Comparison of ENCODE assay signal across 13 mouse cellular contexts in genomic region chr5:35616943-35617342, GRCm38 (mm10). TPM values are rescaled to one million over a fixed set of nuclear protein-coding genes. Genes with fewer than 3 reads are reported as not detected.
A peak's percentile ranks its signal among the peaks of the same experiment; 100 is the strongest.
DNase-seq lines count a peak whose midpoint lies in the region; ATAC-seq and TF ChIP-seq lines count a peak whose summit lies in the region.
"Had no signal": no experiment of that assay in that cellular context is flagged by ENCODE, and none has a peak within 500 bp of the region (broad histone marks: within the 10 kb centered on the region; RNA-seq: fewer than 3 reads in every experiment).

No protein-coding gene starts in this region.

- H3K9me3 ChIP-seq in limb, embryonic 12.5 days: no peaks in the 10 kb centered on the region
- no peaks in the 10 kb centered on the region for H3K9me3 ChIP-seq in limb, embryonic 10.5 days (replicated peaks)
- H3K9me3 ChIP-seq in embryonic facial prominence, embryonic 12.5 days: no peaks in the 10 kb centered on the region
- H3K9me3 ChIP-seq: neural tube, embryonic 13.5 days had no signal

- no peak overlapping the region for H3K9ac ChIP-seq in limb, embryonic 12.5 days (replicated peaks)
- no peak overlapping the region for H3K9ac ChIP-seq in embryonic facial prominence, embryonic 12.5 days
- H3K9ac ChIP-seq: neural tube, embryonic 13.5 days had no signal

- no peak for TF ChIP-seq CTCF in olfactory bulb, adult 2 months (IDR thresholded peaks at IDR 0.05; ENCODE audit: insufficient read depth, low read depth, low read length)

- no peak overlapping the region for H3K4me3 ChIP-seq in limb, embryonic 12.5 days (replicated peaks)
- no peak overlapping the region for H3K4me3 ChIP-seq in limb, embryonic 10.5 days
- no peak overlapping the region for H3K4me3 ChIP-seq in embryonic facial prominence, embryonic 12.5 days
- no peak overlapping the region for H3K4me3 ChIP-seq in olfactory bulb, adult 2 months (ENCODE audit: insufficient read depth, low read depth, low read length)
- H3K4me3 ChIP-seq: neural tube, embryonic 13.5 days had no signal

- ATAC-seq in limb, embryonic 12.5 days (ENCODE audit: insufficient number of reproducible peaks, insufficient read depth, low FRiP score, low TSS enrichment, low read depth): no peak
- no peak; the same call in 1 of the 2 replicates for ATAC-seq in embryonic facial prominence, embryonic 12.5 days (ENCODE audit: insufficient number of reproducible peaks, insufficient read depth, low FRiP score, low TSS enrichment)
- ATAC-seq: forebrain, embryonic 14.5 days had no signal

- no peak for TF ChIP-seq POLR2A in olfactory bulb, adult 2 months (IDR thresholded peaks at IDR 0.05; ENCODE audit: insufficient read depth, low read depth, low read length)

- no peaks in the 10 kb centered on the region for H3K27me3 ChIP-seq in limb, embryonic 12.5 days
- H3K27me3 ChIP-seq in limb, embryonic 10.5 days (ENCODE audit: low read depth, poor library complexity, severe bottlenecking): no peaks in the 10 kb centered on the region
- H3K27me3 ChIP-seq in embryonic facial prominence, embryonic 12.5 days: no peaks in the 10 kb centered on the region
- H3K27me3 ChIP-seq: neural tube, embryonic 13.5 days had no signal

- no peak overlapping the region for H3K4me2 ChIP-seq in limb, embryonic 12.5 days
- no peak overlapping the region for H3K4me2 ChIP-seq in embryonic facial prominence, embryonic 12.5 days (replicated peaks)
- H3K4me2 ChIP-seq: neural tube, embryonic 13.5 days had no signal

- peak overlapping the region; percentile 72 for H3K27ac ChIP-seq in limb, embryonic 12.5 days
- H3K27ac ChIP-seq in limb, embryonic 10.5 days: no peak overlapping the region
- peak overlapping the region; percentile 42 for H3K27ac ChIP-seq in embryonic facial prominence, embryonic 12.5 days
- 0 out of 2 replicates have a peak overlapping the region, but pooled peaks have one; percentile 5 for H3K27ac ChIP-seq in olfactory bulb, adult 2 months (ENCODE audit: insufficient read depth, low read depth, low read length)
- H3K27ac ChIP-seq: neural tube, embryonic 13.5 days had no signal

- H3K36me3 ChIP-seq in limb, embryonic 12.5 days: no peaks in the 10 kb centered on the region
- H3K36me3 ChIP-seq in limb, embryonic 10.5 days: no peaks in the 10 kb centered on the region
- no peaks in the 10 kb centered on the region for H3K36me3 ChIP-seq in embryonic facial prominence, embryonic 12.5 days

- no peak for DNase-seq in limb, embryonic 10.5 days (ENCODE audit: low spot score)
- DNase-seq in brain, adult 2 months (ENCODE audit: low read depth, low spot score): peak; percentile 66
- DNase-seq in testis, postnatal 14 days (ENCODE audit: low spot score): no peak
- no peak for DNase-seq in spleen, postnatal 14 days (ENCODE audit: low spot score in 2 of 2)
- DNase-seq: adrenal gland, postnatal 36 days; cerebellum, adult 9-11 months; left cerebral cortex, postnatal 4 days; thymus, postnatal 25 days had no signal

- WGBS in limb, embryonic 12.5 days: 48% methylated on average over 5 of the region's 5 CpGs
- 56% methylated on average over 5 of the region's 5 CpGs for WGBS in limb, embryonic 10.5 days
- WGBS in embryonic facial prominence, embryonic 12.5 days: 47% methylated on average over 5 of the region's 5 CpGs
- WGBS in olfactory bulb, adult 2 months: 25% methylated on average over 5 of the region's 5 CpGs

- peaks cover 28% of the 10 kb centered on the region for H3K4me1 ChIP-seq in limb, embryonic 12.5 days (replicated peaks)
- H3K4me1 ChIP-seq in limb, embryonic 10.5 days: peaks cover 15% of the 10 kb centered on the region
- H3K4me1 ChIP-seq in embryonic facial prominence, embryonic 12.5 days: peaks cover 20% of the 10 kb centered on the region
- H3K4me1 ChIP-seq in olfactory bulb, adult 2 months (ENCODE audit: control insufficient read depth, insufficient read depth, low read length): peaks cover 15% of the 10 kb centered on the region

RNA-seq across cellular contexts. Expression of gene Acox3, which starts 34.1 kb away (rescaled TPM):
- polyA plus RNA-seq in limb, embryonic 12.5 days (2016; fragmentation: Nextera tagmentation; extraction: Ambion mirVana): 11.4 and 14.5 TPM in 2 replicates
- polyA plus RNA-seq in limb, embryonic 10.5 days (2016; fragmentation: Nextera tagmentation; extraction: Ambion mirVana): 7.3 and 11.5 TPM in 2 replicates
- polyA plus RNA-seq in embryonic facial prominence, embryonic 12.5 days (2016; fragmentation: Nextera tagmentation; extraction: Ambion mirVana): 12.5 and 13.4 TPM in 2 replicates
- not detected in 2 replicates for polyA plus RNA-seq in olfactory bulb, adult 2 months (2012; ENCODE audit: insufficient read depth, insufficient read length, low replicate concordance, missing spikeins)

RNA-seq across cellular contexts. Expression of gene Trmt44, which starts 42.1 kb away (rescaled TPM):
- 9.5 and 10.0 TPM in 2 replicates for polyA plus RNA-seq in limb, embryonic 12.5 days (2016; fragmentation: Nextera tagmentation; extraction: Ambion mirVana)
- 10.1 and 10.6 TPM in 2 replicates for polyA plus RNA-seq in limb, embryonic 10.5 days (2016; fragmentation: Nextera tagmentation; extraction: Ambion mirVana)
- 10.6 and 10.8 TPM in 2 replicates for polyA plus RNA-seq in embryonic facial prominence, embryonic 12.5 days (2016; fragmentation: Nextera tagmentation; extraction: Ambion mirVana)
- polyA plus RNA-seq in olfactory bulb, adult 2 months (2012; ENCODE audit: insufficient read depth, insufficient read length, low replicate concordance, missing spikeins): not detected in 2 replicates

Comparison
In these comparisons a context has a peak if more than half of its experiments do, and no peak if none do; other contexts are left out.
1. RNA of gene Trmt44, which starts 42.1 kb away (polyA plus RNA-seq): 10.6 to 10.8 TPM in embryonic facial prominence, embryonic 12.5 days, 10.1 to 10.6 TPM in limb, embryonic 10.5 days and 9.5 to 10.0 TPM in limb, embryonic 12.5 days; not detected in olfactory bulb, adult 2 months; every median in the first group is over 10 times any median in the second.